ENCODE assay signal across 26 mouse cellular contexts in genomic region chr12:66119565-66119964, GRCm38 (mm10).
"Had no signal": no experiment of that assay in that cellular context is flagged by ENCODE, and none has a peak within 500 bp of the region (broad histone marks: within the 10 kb centered on the region; RNA-seq: fewer than 3 reads in every experiment).

No protein-coding gene starts in this region.

- ATAC-seq: hindbrain, embryonic 16.5 days; inflammation-experienced regulatory T-cells, adult 6 months; intestine, embryonic 15.5 days; intestine, postnatal 0 days; liver, embryonic 12.5 days had no signal

- H3K9me3 ChIP-seq: heart, embryonic 10.5 days; heart, embryonic 13.5 days; heart, embryonic 15.5 days; hindbrain, embryonic 13.5 days; intestine, embryonic 15.5 days; limb, embryonic 10.5 days; limb, embryonic 12.5 days; liver, embryonic 12.5 days had no signal

- H3K27me3 ChIP-seq: heart, embryonic 13.5 days; heart, embryonic 15.5 days; hindbrain, embryonic 13.5 days; intestine, embryonic 15.5 days; limb, embryonic 12.5 days; liver, embryonic 12.5 days had no signal

- H3K4me2 ChIP-seq: heart, embryonic 13.5 days; heart, embryonic 15.5 days; hindbrain, embryonic 13.5 days; intestine, embryonic 15.5 days; limb, embryonic 12.5 days; liver, embryonic 12.5 days had no signal

- H3K36me3 ChIP-seq: heart, embryonic 10.5 days; heart, embryonic 13.5 days; heart, embryonic 15.5 days; hindbrain, embryonic 13.5 days; intestine, embryonic 15.5 days; limb, embryonic 10.5 days; limb, embryonic 12.5 days; liver, embryonic 12.5 days had no signal

- H3K4me1 ChIP-seq: heart, embryonic 10.5 days; heart, embryonic 13.5 days; heart, embryonic 15.5 days; hindbrain, embryonic 13.5 days; intestine, embryonic 15.5 days; limb, embryonic 10.5 days; limb, embryonic 12.5 days; liver, embryonic 12.5 days had no signal

- H3K27ac ChIP-seq: gastrocnemius, adult 2 months; heart, embryonic 10.5 days; heart, embryonic 13.5 days; heart, embryonic 15.5 days; hindbrain, embryonic 13.5 days; intestine, embryonic 15.5 days; layer of hippocampus, adult 2 months; left cerebral cortex, adult 2 months; limb, embryonic 10.5 days; limb, embryonic 12.5 days; liver, embryonic 12.5 days; liver, embryonic 14.5 days had no signal

- H3K9ac ChIP-seq: heart, embryonic 13.5 days; heart, embryonic 15.5 days; hindbrain, embryonic 13.5 days; intestine, embryonic 15.5 days; limb, embryonic 12.5 days; liver, embryonic 12.5 days; liver, embryonic 14.5 days had no signal

- H3K4me3 ChIP-seq: gastrocnemius, adult 2 months; heart, embryonic 10.5 days; heart, embryonic 13.5 days; heart, embryonic 15.5 days; hindbrain, embryonic 13.5 days; intestine, embryonic 15.5 days; layer of hippocampus, adult 2 months; left cerebral cortex, adult 2 months; limb, embryonic 10.5 days; limb, embryonic 12.5 days; liver, embryonic 12.5 days had no signal

- DNase-seq: gastrocnemius, adult 2 months; gastrocnemius, postnatal 10 days; gastrocnemius, postnatal 25 days; heart, adult 18-20 months; heart, postnatal 14 days; heart, postnatal 36 days; kidney, adult 18-20 months; kidney, adult 8-10 months; kidney, postnatal 10 days; kidney, postnatal 25 days; kidney, postnatal 4 days; liver had no signal
